Mouse (Mus musculus): ENCODE measurements around the gene Il9r. TPM values are rescaled to one million over a fixed set of nuclear protein-coding genes. Genes with fewer than 3 reads are reported as not detected.

Gene Il9r
- total and polyA plus RNA-seq, 2 experiments: 0.07 TPM; not detected in 1

- no peaks in the 10 kb centered on the region for H3K27me3 ChIP-seq (ENCODE audit: control insufficient read depth, insufficient read depth, low read length)
- no peaks in the 10 kb centered on the region for H3K4me1 ChIP-seq (ENCODE audit: control insufficient read depth, insufficient read depth, low read length)
- WGBS: 75% methylated on average over 9 of the region's 9 CpGs
- no peak for DNase-seq (ENCODE audit: extremely low read depth, low read depth, low spot score)
- H3K4me3 ChIP-seq (ENCODE audit: insufficient read depth, low read depth, low read length): no peak overlapping the region
- no peak overlapping the region for H3K9ac ChIP-seq (ENCODE audit: low read depth, low read length)
- H3K27ac ChIP-seq (replicated peaks; ENCODE audit: insufficient read depth, low read depth, low read length): no peak overlapping the region
- TF ChIP-seq CTCF (IDR thresholded peaks at IDR 0.05; ENCODE audit: low read depth, low read length): peak; percentile 72
- no peak for TF ChIP-seq POLR2A (IDR thresholded peaks at IDR 0.05; ENCODE audit: extremely low read depth, insufficient read depth, low read length)
- peaks cover 9% of the 10 kb centered on the region for H3K36me3 ChIP-seq (ENCODE audit: control insufficient read depth, insufficient read depth, low read length)
- no peaks in the 10 kb centered on the region for H3K79me2 ChIP-seq (ENCODE audit: control insufficient read depth, insufficient read depth, low read length)
Measured at GRCm38 (mm10) chr11:32236712-32237410, 36.8 kb upstream of the Il9r start.

GRCm38 (mm10) chr11:32236132-32236531, 36.1 kb upstream of the Il9r start:
- H3K27me3 ChIP-seq (ENCODE audit: control insufficient read depth, insufficient read depth, low read length): no peaks in the 10 kb centered on the region
- peaks cover 7% of the 10 kb centered on the region for H3K36me3 ChIP-seq (ENCODE audit: control insufficient read depth, insufficient read depth, low read length)
- TF ChIP-seq POLR2A (IDR thresholded peaks at IDR 0.05; ENCODE audit: extremely low read depth, insufficient read depth, low read length) (no peak), CTCF (IDR thresholded peaks at IDR 0.05; ENCODE audit: low read depth, low read length) (no peak)
- H3K4me1 ChIP-seq (ENCODE audit: control insufficient read depth, insufficient read depth, low read length): no peaks in the 10 kb centered on the region
- H3K27ac ChIP-seq (replicated peaks; ENCODE audit: insufficient read depth, low read depth, low read length): no peak overlapping the region
- no peak overlapping the region for H3K9ac ChIP-seq (ENCODE audit: low read depth, low read length)
- H3K4me3 ChIP-seq (ENCODE audit: insufficient read depth, low read depth, low read length): no peak overlapping the region
- 76% methylated on average over 2 of the region's 2 CpGs for WGBS
- no peaks in the 10 kb centered on the region for H3K79me2 ChIP-seq (ENCODE audit: control insufficient read depth, insufficient read depth, low read length)
- no peak for DNase-seq (ENCODE audit: extremely low read depth, low read depth, low spot score)

GRCm38 (mm10) chr11:32235646-32236045, 35.6 kb upstream of the Il9r start:
- WGBS: 23% methylated on average over 3 of the region's 3 CpGs
- H3K27me3 ChIP-seq (ENCODE audit: control insufficient read depth, insufficient read depth, low read length): no peaks in the 10 kb centered on the region
- H3K4me3 ChIP-seq (ENCODE audit: insufficient read depth, low read depth, low read length): no peak overlapping the region
- no peak overlapping the region for H3K27ac ChIP-seq (replicated peaks; ENCODE audit: insufficient read depth, low read depth, low read length)
- peak; percentile 13 for DNase-seq (ENCODE audit: extremely low read depth, low read depth, low spot score)
- no peaks in the 10 kb centered on the region for H3K79me2 ChIP-seq (ENCODE audit: control insufficient read depth, insufficient read depth, low read length)
- H3K9ac ChIP-seq (ENCODE audit: low read depth, low read length): no peak overlapping the region
- TF ChIP-seq POLR2A (IDR thresholded peaks at IDR 0.05; ENCODE audit: extremely low read depth, insufficient read depth, low read length): no peak
- TF ChIP-seq CTCF (IDR thresholded peaks at IDR 0.05; ENCODE audit: low read depth, low read length): no peak
- no peaks in the 10 kb centered on the region for H3K4me1 ChIP-seq (ENCODE audit: control insufficient read depth, insufficient read depth, low read length)
- peaks cover 3% of the 10 kb centered on the region; the same call in 1 of the 2 replicates for H3K36me3 ChIP-seq (ENCODE audit: control insufficient read depth, insufficient read depth, low read length)

- Histone ChIP-seq H3K4me1 (ENCODE audit: control insufficient read depth, insufficient read depth, low read length) (no peaks in the 10 kb centered on the region), H3K4me3 (ENCODE audit: insufficient read depth, low read depth, low read length) (no peak overlapping the region), H3K27me3 (ENCODE audit: control insufficient read depth, insufficient read depth, low read length) (no peaks in the 10 kb centered on the region), H3K9ac (ENCODE audit: low read depth, low read length) (no peak overlapping the region), H3K27ac (replicated peaks; ENCODE audit: insufficient read depth, low read depth, low read length) (no peak overlapping the region), H3K79me2 (ENCODE audit: control insufficient read depth, insufficient read depth, low read length) (no peaks in the 10 kb centered on the region), H3K36me3 (ENCODE audit: control insufficient read depth, insufficient read depth, low read length) (peaks cover 3% of the 10 kb centered on the region; the same call in 1 of the 2 replicates)
- TF ChIP-seq POLR2A (IDR thresholded peaks at IDR 0.05; ENCODE audit: extremely low read depth, insufficient read depth, low read length): no peak
- TF ChIP-seq CTCF (IDR thresholded peaks at IDR 0.05; ENCODE audit: low read depth, low read length): no peak
- WGBS: 91% methylated on average over 6 of the region's 6 CpGs
- no peak for DNase-seq (ENCODE audit: extremely low read depth, low read depth, low spot score)
Measured at GRCm38 (mm10) chr11:32234816-32235485, 34.9 kb upstream of the Il9r start.

GRCm38 (mm10) chr11:32233895-32234294, 33.8 kb upstream of the Il9r start:
- Histone ChIP-seq H3K27ac (replicated peaks; ENCODE audit: insufficient read depth, low read depth, low read length) (no peak overlapping the region), H3K9ac (ENCODE audit: low read depth, low read length) (no peak overlapping the region), H3K79me2 (ENCODE audit: control insufficient read depth, insufficient read depth, low read length) (no peaks in the 10 kb centered on the region), H3K27me3 (ENCODE audit: control insufficient read depth, insufficient read depth, low read length) (no peaks in the 10 kb centered on the region), H3K4me1 (ENCODE audit: control insufficient read depth, insufficient read depth, low read length) (no peaks in the 10 kb centered on the region), H3K36me3 (ENCODE audit: control insufficient read depth, insufficient read depth, low read length) (peaks cover 3% of the 10 kb centered on the region; the same call in 1 of the 2 replicates), H3K4me3 (ENCODE audit: insufficient read depth, low read depth, low read length) (no peak overlapping the region)
- TF ChIP-seq POLR2A (IDR thresholded peaks at IDR 0.05; ENCODE audit: extremely low read depth, insufficient read depth, low read length) (no peak), CTCF (IDR thresholded peaks at IDR 0.05; ENCODE audit: low read depth, low read length) (no peak)
- DNase-seq (ENCODE audit: extremely low read depth, low read depth, low spot score): no peak
- whole genome bisulfite sequencing: 99% methylated on average over 3 of the region's 3 CpGs

GRCm38 (mm10) chr11:32232848-32233247, 32.8 kb upstream of the Il9r start:
- no peak for DNase-seq (ENCODE audit: extremely low read depth, low read depth, low spot score)
- H3K27me3 ChIP-seq (ENCODE audit: control insufficient read depth, insufficient read depth, low read length): no peaks in the 10 kb centered on the region
- H3K36me3 ChIP-seq (ENCODE audit: control insufficient read depth, insufficient read depth, low read length): peaks cover 3% of the 10 kb centered on the region; the same call in 1 of the 2 replicates
- no peak overlapping the region for H3K9ac ChIP-seq (ENCODE audit: low read depth, low read length)
- H3K4me1 ChIP-seq (ENCODE audit: control insufficient read depth, insufficient read depth, low read length): no peaks in the 10 kb centered on the region
- no peaks in the 10 kb centered on the region for H3K79me2 ChIP-seq (ENCODE audit: control insufficient read depth, insufficient read depth, low read length)
- no peak overlapping the region for H3K4me3 ChIP-seq (ENCODE audit: insufficient read depth, low read depth, low read length)
- no peak overlapping the region for H3K27ac ChIP-seq (replicated peaks; ENCODE audit: insufficient read depth, low read depth, low read length)
- TF ChIP-seq POLR2A (IDR thresholded peaks at IDR 0.05; ENCODE audit: extremely low read depth, insufficient read depth, low read length) (no peak), CTCF (IDR thresholded peaks at IDR 0.05; ENCODE audit: low read depth, low read length) (no peak)
- 94% methylated on average over 10 of the region's 10 CpGs for WGBS
